Mouse (Mus musculus) ES-E14 (cell line): ENCODE measurements around the gene Prune1. TPM values are rescaled to one million over a fixed set of nuclear protein-coding genes. Genes with fewer than 3 reads are reported as not detected.

Source experiments
- DNase-seq: peaks from one replicate; pipeline ENCODE4 v3.0.0-alpha.2; 2013; ENCODE audit warnings: low read depth, low spot score
- H3K27ac ChIP-seq: 2 replicates; pipeline ENCODE4 v1.5.1; 2012; ENCODE audit warnings: low read depth, mild to moderate bottlenecking, low read length, moderate library complexity, mixed read lengths; ENCODE audit not compliant: poor library complexity, insufficient read depth, severe bottlenecking
- H3K36me3 ChIP-seq: 2 replicates; pipeline ENCODE4 v1.6.1; 2012; ENCODE audit warnings: mild to moderate bottlenecking, low read length, moderate library complexity, mixed read lengths; ENCODE audit not compliant: control insufficient read depth, poor library complexity, insufficient read depth, severe bottlenecking
- H3K4me1 ChIP-seq, 2 experiments: fragments of 150-350 bp in 1 of 2; sonication (generic) in 1 of 2; 2 replicates each; pipeline ENCODE4 v1.6.1; 2012; ENCODE audit warnings: low read length in 2 of 2, mild to moderate bottlenecking in 1 of 2, mixed read lengths in 1 of 2; ENCODE audit not compliant: control insufficient read depth in 2 of 2, insufficient read depth in 2 of 2, poor library complexity in 1 of 2
- H3K4me3 ChIP-seq, 2 experiments: fragments of 150-350 bp in 1 of 2; sonication (generic) in 1 of 2; 2 replicates each; pipeline ENCODE4 v1.5.1; 2012; ENCODE audit warnings: low read length in 2 of 2, low read depth in 1 of 2, mild to moderate bottlenecking in 1 of 2, mixed read lengths in 1 of 2; ENCODE audit not compliant: insufficient read depth in 1 of 2, poor library complexity in 1 of 2, severe bottlenecking in 1 of 2
- H3K9ac ChIP-seq: 2 replicates; pipeline ENCODE4 v1.6.1; 2012; ENCODE audit warnings: low read depth, mild to moderate bottlenecking, low read length, mixed read lengths; ENCODE audit not compliant: poor library complexity, insufficient read depth, severe bottlenecking
- H3K9me3 ChIP-seq: fragments of 150-350 bp; sonication (generic); 2 replicates; pipeline ENCODE4 v1.6.1; 2012; ENCODE audit warnings: low read depth, mild to moderate bottlenecking, low read length; ENCODE audit not compliant: control insufficient read depth, insufficient read depth
- CHD2 ChIP-seq: IDR thresholded peaks from 2 replicates; pipeline ENCODE4 v1.6.1; 2014; ENCODE audit warnings: mild to moderate bottlenecking, low read depth, low read length, inconsistent platforms
- HCFC1 ChIP-seq: IDR thresholded peaks from 2 replicates; pipeline ENCODE4 v1.6.1; 2012; ENCODE audit warnings: low read length, inconsistent platforms, borderline replicate concordance; ENCODE audit not compliant: insufficient read depth
- MAFK ChIP-seq: IDR thresholded peaks from 2 replicates; pipeline ENCODE4 v1.6.1; 2014; ENCODE audit warnings: mild to moderate bottlenecking, low read depth, low read length, inconsistent platforms; ENCODE audit not compliant: insufficient read depth
- ZC3H11A ChIP-seq: IDR thresholded peaks from 2 replicates; pipeline ENCODE4 v1.6.1; 2012; ENCODE audit warnings: low read depth, mild to moderate bottlenecking, inconsistent platforms, low read length, borderline replicate concordance
- ZNF384 ChIP-seq: IDR thresholded peaks from 2 replicates; pipeline ENCODE4 v1.6.1; 2012; ENCODE audit warnings: low read depth, low read length, inconsistent platforms
- in situ Hi-C, 2 experiments: fragments of 600-800 bp; cut with MboI; formaldehyde crosslinking; loops; one replicate each; pipeline ENCODE4 v1.15.1; 2025; ENCODE audit warnings: low sequenced_read_pairs in 2 of 2, inconsistent platforms in 1 of 2; ENCODE audit not compliant: unreplicated experiment in 2 of 2
- total RNA-seq: library from RNA; depleted of rRNA; stranded (reverse); fragments of 300-350 nt; gene quantifications from 2 replicates; pipeline ENCODE4 v1.2.3, GENCODE M21; 2012

The Prune1 gene
- total RNA-seq, 1 experiment = 26.4 TPM

DNA sequence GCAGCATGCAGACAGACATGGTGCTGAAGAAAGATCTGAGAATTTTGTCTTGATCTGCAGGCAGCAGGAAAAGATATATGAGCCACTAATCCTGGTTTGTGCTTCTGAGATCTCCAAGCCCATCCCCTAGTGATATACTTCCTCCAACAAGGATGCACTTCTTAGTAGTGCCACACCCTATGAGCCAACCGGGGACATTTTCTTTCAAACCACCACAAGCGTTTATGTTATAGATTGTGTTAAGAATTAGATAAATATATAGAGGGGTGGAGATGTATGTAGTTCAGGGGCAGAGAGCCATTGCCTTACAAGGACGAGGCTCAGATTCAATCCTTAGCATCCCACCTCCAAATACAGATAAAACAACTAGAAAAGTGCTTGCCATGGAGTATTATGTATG lies 28.6 kb upstream of the Prune1 start:
- H3K9me3 ChIP-seq = peaks cover 8% of the 10 kb centered on the region; the same call in 1 of the 2 replicates
- H3K4me1 ChIP-seq = no peaks in the 10 kb centered on the region
- no peak for TF ChIP-seq ZNF384
- no peak for TF ChIP-seq ZC3H11A
- no peak for TF ChIP-seq CHD2
- no peak for TF ChIP-seq HCFC1
- TF ChIP-seq MAFK = no peak
- no peak overlapping the region for H3K27ac ChIP-seq
- DNase-seq = no peak
- in situ Hi-C loops = no loop called here
- no peaks in the 10 kb centered on the region for H3K36me3 ChIP-seq
- H3K9ac ChIP-seq = no peak overlapping the region
- no peak overlapping the region for H3K4me3 ChIP-seq

DNA sequence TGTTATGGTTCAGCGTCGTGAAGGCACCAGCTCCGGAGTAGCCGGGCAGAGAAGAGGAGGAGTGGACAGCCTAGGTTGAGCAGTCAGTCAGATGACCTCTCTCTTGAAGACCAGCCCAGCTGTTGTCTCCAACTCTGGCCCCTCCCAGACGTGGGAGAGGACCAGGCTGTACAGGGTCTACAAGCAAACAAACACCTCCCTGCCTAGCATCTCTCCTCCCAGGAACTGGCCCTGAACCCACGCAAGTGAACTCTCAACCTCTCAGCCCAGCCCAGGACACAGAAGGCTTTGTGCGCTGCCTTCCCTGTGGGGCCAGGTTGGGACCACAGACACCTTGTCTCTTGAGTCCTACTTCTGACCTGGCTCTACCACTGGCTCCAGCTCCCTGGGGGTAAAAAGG lies 25.2 kb upstream of the Prune1 start, which contains the start of gene Anxa9:
Anxa9 (minus strand) TSS at position 77 of the 400 bp plus-strand sequence.
- Histone ChIP-seq H3K9me3 (peaks cover 8% of the 10 kb centered on the region; the same call in 1 of the 2 replicates), H3K4me1 (no peaks in the 10 kb centered on the region), H3K9ac (no peak within 1 kb of the TSS), H3K27ac (no peak within 1 kb of the TSS; the same call in 1 of the 2 replicates), H3K36me3 (no peaks in the 10 kb centered on the region), H3K4me3 (no peak within 1 kb of the TSS)
- TF ChIP-seq CHD2 (no peak), ZC3H11A (no peak), MAFK (no peak)
- in situ Hi-C loops = no loop called here
- DNase-seq = no peak

DNA sequence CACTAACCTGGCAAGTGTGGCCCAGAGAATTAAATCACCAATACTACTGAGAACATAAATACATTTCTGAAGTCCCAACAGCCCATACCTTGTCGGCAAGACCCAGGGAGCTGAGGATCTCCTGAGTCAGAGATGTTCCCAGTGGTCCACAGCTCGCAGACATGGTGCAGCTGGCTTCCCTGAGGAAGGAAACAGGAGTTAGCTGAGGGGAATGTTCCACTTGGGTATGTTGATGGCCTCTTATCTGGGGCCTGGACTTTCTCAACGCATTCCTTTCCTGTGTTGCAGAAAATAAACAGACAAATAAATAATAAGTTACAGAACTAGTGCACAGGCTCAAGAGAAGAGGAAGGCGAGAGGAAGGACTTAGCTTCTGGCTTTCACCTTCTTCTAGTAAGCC lies 24.4 kb upstream of the Prune1 start:
- Histone ChIP-seq H3K36me3 (no peaks in the 10 kb centered on the region), H3K4me1 (no peaks in the 10 kb centered on the region), H3K27ac (no peak overlapping the region), H3K9me3 (peaks cover 8% of the 10 kb centered on the region; the same call in 1 of the 2 replicates), H3K9ac (no peak overlapping the region), H3K4me3 (no peak overlapping the region)
- in situ Hi-C loops = no loop called here
- DNase-seq = no peak
- no peak for TF ChIP-seq ZC3H11A
- TF ChIP-seq HCFC1 = no peak
- TF ChIP-seq MAFK = no peak
- TF ChIP-seq ZNF384 = no peak
- TF ChIP-seq CHD2 = no peak

DNA sequence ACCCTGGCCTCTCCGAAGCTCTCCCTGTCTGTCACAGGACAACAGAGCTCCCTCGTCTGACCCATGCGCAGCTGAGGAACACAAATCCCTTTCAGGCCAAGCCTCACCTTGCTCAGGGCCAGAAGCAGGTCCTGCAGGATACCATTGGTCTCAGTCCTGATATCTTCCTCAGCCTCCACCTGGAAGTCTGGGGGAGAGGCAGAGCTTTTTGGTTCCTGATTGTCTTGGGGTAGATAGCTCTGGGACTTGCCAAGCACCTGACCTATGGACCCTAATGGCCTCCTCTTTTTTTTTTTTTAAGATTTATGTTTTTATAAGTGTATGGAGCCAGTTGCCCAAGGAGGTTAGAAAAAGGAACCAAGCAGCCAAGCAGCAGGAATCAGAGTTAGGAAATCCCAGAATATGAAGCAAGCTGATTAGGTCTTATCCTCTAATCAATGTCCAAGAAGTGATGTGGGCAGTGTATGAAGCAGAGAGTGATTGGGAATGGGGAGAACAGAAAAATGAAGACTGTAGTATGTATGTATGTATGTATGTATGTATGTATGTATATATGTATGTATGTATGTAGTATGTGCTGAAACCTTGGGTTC lies 19.4 kb upstream of the Prune1 start:
- Histone ChIP-seq H3K9ac (no peak overlapping the region), H3K4me3 (no peak overlapping the region), H3K4me1 (peaks cover 0 to 3% of the 10 kb centered on the region in 2 experiments; a peak in 1 of 4 replicates), H3K9me3 (no peaks in the 10 kb centered on the region), H3K36me3 (peaks cover 2% of the 10 kb centered on the region; the same call in 1 of the 2 replicates), H3K27ac (no peak overlapping the region)
- TF ChIP-seq ZNF384 = no peak
- no peak for DNase-seq
- in situ Hi-C loops = no loop called here

DNA sequence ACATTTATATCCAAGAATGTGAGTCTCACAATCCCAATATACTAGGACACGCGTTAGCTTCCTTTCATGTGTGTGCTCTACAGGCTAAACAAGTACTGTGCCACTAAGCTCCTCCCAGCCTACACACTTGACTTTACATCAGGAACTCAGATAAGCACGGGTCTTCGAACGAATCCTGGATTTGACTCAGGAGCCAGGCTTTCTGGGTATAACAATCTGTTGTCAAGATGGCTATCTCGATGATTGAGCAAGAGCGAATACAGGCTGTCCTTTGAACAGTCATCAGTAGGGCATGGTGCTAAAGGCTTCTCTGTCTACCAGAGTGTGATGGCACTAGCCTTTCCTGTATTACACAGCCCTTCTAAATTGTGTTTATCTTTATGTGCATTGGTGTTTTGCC lies 16.1 kb upstream of the Prune1 start:
- peaks cover 27% of the 10 kb centered on the region for H3K36me3 ChIP-seq
- peaks cover 0 to 24% of the 10 kb centered on the region in 2 experiments; a peak in 2 of 4 replicates for H3K4me1 ChIP-seq
- H3K9ac ChIP-seq = no peak overlapping the region
- no peak overlapping the region for H3K4me3 ChIP-seq
- in situ Hi-C loops = no loop called here
- no peak overlapping the region for H3K27ac ChIP-seq
- TF ChIP-seq ZC3H11A = no peak
- TF ChIP-seq MAFK = no peak
- TF ChIP-seq HCFC1 = no peak
- no peak for TF ChIP-seq ZNF384
- no peaks in the 10 kb centered on the region for H3K9me3 ChIP-seq
- no peak for DNase-seq
